Mouse (Mus musculus): ENCODE measurements at regions not wholly inside any gene's neighbourhood (a gene's known extent, or its start where the extent isn't known, plus 50 kb on each side); places are given as distances from the start of the nearest gene placed in this dataset.
A peak's percentile ranks its signal among the peaks of the same experiment; 100 is the strongest.

DNA sequence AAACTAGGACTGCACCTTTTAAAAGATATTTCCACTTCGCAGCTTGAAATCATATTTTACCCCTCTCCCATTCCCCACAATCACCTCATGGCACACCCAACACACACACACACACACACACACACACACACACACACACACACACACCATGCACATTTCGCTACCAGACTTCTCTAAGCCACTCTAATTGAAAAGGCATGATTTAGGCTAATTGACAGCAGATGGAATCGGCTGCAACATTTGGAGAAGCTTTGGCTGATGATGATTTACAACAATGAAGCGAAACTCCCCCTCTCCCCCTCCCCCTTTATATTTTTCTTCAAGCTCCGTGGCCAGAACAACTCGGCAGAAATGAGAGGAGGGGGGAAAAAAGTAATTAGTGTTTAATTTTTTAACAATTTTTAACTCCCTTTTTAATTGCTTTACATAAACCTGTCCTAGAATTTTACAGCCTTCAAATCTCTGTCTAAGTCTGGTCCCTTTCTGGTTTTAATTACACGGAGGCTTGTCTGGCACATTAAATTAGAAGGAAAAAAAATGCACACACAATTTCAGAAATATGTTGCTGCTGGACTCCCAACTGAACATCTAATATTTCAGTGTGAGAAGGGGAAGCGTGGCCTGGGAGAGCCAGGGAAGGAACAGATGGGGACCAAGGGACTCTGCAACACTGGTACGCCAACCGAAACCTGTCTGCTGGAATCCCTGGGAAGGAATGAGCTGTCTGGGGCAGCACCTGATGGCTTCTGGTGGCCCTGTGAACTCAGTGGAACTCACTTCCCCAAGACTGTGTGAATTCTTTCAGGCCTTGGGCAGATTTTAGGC lies 232.4 kb downstream of the Sox9 start:
- Histone ChIP-seq H3K27me3 (ENCODE audit: control insufficient read depth, insufficient read depth, insufficient read length) (no peaks in the 10 kb centered on the region), H3ac (ENCODE audit: control insufficient read depth, insufficient read length) (no peak overlapping the region), H3K4me3 (no peak overlapping the region), H3K36me3 (ENCODE audit: control insufficient read depth, insufficient read depth) (no peaks in the 10 kb centered on the region), H3K79me2 (ENCODE audit: control insufficient read depth, insufficient read depth) (no peaks in the 10 kb centered on the region), H3K4me2 (ENCODE audit: low read depth) (no peak overlapping the region)
- TF ChIP-seq MYOD1 (IDR thresholded peaks at IDR 0.05; ENCODE audit: control insufficient read depth in 1 of 3, insufficient read length in 2 of 3, low read depth in 2 of 3) (no peak), TCF3 (IDR thresholded peaks at IDR 0.05; ENCODE audit: insufficient read length, low read depth) (no peak), POLR2A (IDR thresholded peaks at IDR 0.05; ENCODE audit: insufficient read length, low read depth) (no peak), SRF (IDR thresholded peaks at IDR 0.05; ENCODE audit: control insufficient read depth, insufficient read length, low read depth) (no peak), E2F4 (IDR thresholded peaks at IDR 0.05; ENCODE audit: insufficient read depth) (no peak), USF1 (IDR thresholded peaks at IDR 0.05; ENCODE audit: low read depth) (no peak), MYOG (IDR thresholded peaks at IDR 0.05; ENCODE audit: control insufficient read depth in 1 of 3, insufficient read depth in 1 of 3, insufficient read length in 2 of 3, low read depth in 2 of 3) (no peak), MAX (IDR thresholded peaks at IDR 0.05; ENCODE audit: low read depth) (no peak), TCF12 (IDR thresholded peaks at IDR 0.05; ENCODE audit: insufficient read depth, poor library complexity, severe bottlenecking) (no peak), POLR2AphosphoS2 (IDR thresholded peaks at IDR 0.05; ENCODE audit: insufficient read length, low read depth) (no peak), REST (IDR thresholded peaks at IDR 0.05; ENCODE audit: insufficient read depth, insufficient read length) (no peak), CEBPB (IDR thresholded peaks at IDR 0.05; ENCODE audit: insufficient read depth, poor library complexity, severe bottlenecking) (no peak)

GRCm38 (mm10) chr11:113015686-113016304 lies 233.8 kb downstream of the Sox9 start:
- peak overlapping the region; percentile 30 for H3K4me2 ChIP-seq (ENCODE audit: low read depth)

DNA sequence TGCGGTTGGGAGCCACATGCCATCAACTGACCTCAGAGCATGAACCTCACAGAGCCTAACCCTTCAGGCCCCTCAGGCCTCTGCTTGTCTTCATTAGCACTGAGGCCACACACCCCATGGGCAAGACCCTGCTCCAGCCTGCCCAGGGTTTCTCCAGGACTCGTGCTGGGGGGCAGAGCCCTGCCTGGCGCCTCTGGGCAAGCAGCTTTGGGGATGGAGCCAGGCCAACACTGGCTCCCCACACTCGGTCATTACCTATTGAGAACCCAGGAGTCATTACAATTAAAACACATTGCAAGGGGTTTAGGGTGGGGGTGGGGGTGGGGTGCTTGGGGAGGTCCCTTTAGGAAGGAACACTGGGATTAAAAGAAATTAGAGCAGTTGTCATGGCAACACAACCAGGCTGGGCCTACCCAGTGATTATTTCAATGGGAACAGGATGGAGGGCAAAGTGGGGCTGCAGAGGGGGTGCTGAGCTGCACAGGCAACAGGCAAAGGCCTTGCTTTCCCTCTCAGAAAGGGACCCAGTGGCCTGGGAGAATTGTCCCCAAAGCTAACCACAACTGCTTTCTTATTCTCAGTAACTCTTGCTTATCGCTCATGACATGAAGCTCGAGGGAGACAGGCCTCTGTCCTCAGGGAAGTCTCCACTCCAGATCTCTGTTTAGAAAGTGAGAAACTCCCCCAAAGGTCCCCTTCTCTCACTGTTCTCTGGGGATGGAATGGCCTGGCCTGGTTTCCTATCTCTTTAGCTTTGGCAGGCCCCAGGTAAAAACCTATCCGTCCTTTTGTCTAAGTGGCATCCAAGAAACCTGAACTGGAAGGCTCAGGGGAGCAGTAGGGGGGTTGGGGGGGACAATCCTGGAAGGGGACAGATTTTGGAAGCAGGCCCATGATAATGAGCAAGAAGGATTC lies 235.0 kb downstream of the Sox9 start:
- no peak for TF ChIP-seq TCF3 (IDR thresholded peaks at IDR 0.05; ENCODE audit: insufficient read length, low read depth)
- TF ChIP-seq MAX (IDR thresholded peaks at IDR 0.05; ENCODE audit: low read depth), result no peak
- TF ChIP-seq TCF12 (IDR thresholded peaks at IDR 0.05; ENCODE audit: insufficient read depth, poor library complexity, severe bottlenecking), result no peak
- no peak for TF ChIP-seq POLR2AphosphoS2 (IDR thresholded peaks at IDR 0.05; ENCODE audit: insufficient read length, low read depth)
- TF ChIP-seq REST (IDR thresholded peaks at IDR 0.05; ENCODE audit: insufficient read depth, insufficient read length), result no peak
- no peak for TF ChIP-seq SRF (IDR thresholded peaks at IDR 0.05; ENCODE audit: control insufficient read depth, insufficient read length, low read depth)
- no peak for TF ChIP-seq E2F4 (IDR thresholded peaks at IDR 0.05; ENCODE audit: insufficient read depth)
- TF ChIP-seq CEBPB (IDR thresholded peaks at IDR 0.05; ENCODE audit: insufficient read depth, poor library complexity, severe bottlenecking), result no peak
- no peak for TF ChIP-seq USF1 (IDR thresholded peaks at IDR 0.05; ENCODE audit: low read depth)
- H3K4me3 ChIP-seq, result no peak overlapping the region
- H3K27me3 ChIP-seq (ENCODE audit: control insufficient read depth, insufficient read depth, insufficient read length), result no peaks in the 10 kb centered on the region
- H3K79me2 ChIP-seq (ENCODE audit: control insufficient read depth, insufficient read depth), result no peaks in the 10 kb centered on the region
- no peak overlapping the region for H3ac ChIP-seq (ENCODE audit: control insufficient read depth, insufficient read length)
- no peaks in the 10 kb centered on the region for H3K36me3 ChIP-seq (ENCODE audit: control insufficient read depth, insufficient read depth)
- H3K4me2 ChIP-seq (ENCODE audit: low read depth), result no peak overlapping the region

More at GRCm38 (mm10) chr11:113015686-113016304, 233.8 kb downstream of the Sox9 start:
- H3K79me2 ChIP-seq (ENCODE audit: control insufficient read depth, insufficient read depth), result no peaks in the 10 kb centered on the region
- TF ChIP-seq TCF3 (IDR thresholded peaks at IDR 0.05; ENCODE audit: insufficient read length, low read depth) (no peak), SRF (IDR thresholded peaks at IDR 0.05; ENCODE audit: control insufficient read depth, insufficient read length, low read depth) (no peak), POLR2A (IDR thresholded peaks at IDR 0.05; ENCODE audit: insufficient read length, low read depth) (no peak), TCF12 (IDR thresholded peaks at IDR 0.05; ENCODE audit: insufficient read depth, poor library complexity, severe bottlenecking) (no peak), REST (IDR thresholded peaks at IDR 0.05; ENCODE audit: insufficient read depth, insufficient read length) (no peak), MYOG (IDR thresholded peaks at IDR 0.05; ENCODE audit: control insufficient read depth in 1 of 3, insufficient read depth in 1 of 3, insufficient read length in 2 of 3, low read depth in 2 of 3) (no peak), MAX (IDR thresholded peaks at IDR 0.05; ENCODE audit: low read depth) (no peak), CEBPB (IDR thresholded peaks at IDR 0.05; ENCODE audit: insufficient read depth, poor library complexity, severe bottlenecking) (no peak), POLR2AphosphoS2 (IDR thresholded peaks at IDR 0.05; ENCODE audit: insufficient read length, low read depth) (no peak), E2F4 (IDR thresholded peaks at IDR 0.05; ENCODE audit: insufficient read depth) (no peak), MYOD1 (IDR thresholded peaks at IDR 0.05; ENCODE audit: control insufficient read depth in 1 of 3, insufficient read length in 2 of 3, low read depth in 2 of 3) (no peak), USF1 (IDR thresholded peaks at IDR 0.05; ENCODE audit: low read depth) (no peak)
- H3K4me3 ChIP-seq, result no peak overlapping the region
- H3ac ChIP-seq (ENCODE audit: control insufficient read depth, insufficient read length), result no peak overlapping the region
- no peaks in the 10 kb centered on the region for H3K36me3 ChIP-seq (ENCODE audit: control insufficient read depth, insufficient read depth)
- H3K27me3 ChIP-seq (ENCODE audit: control insufficient read depth, insufficient read depth, insufficient read length), result no peaks in the 10 kb centered on the region

- H3K4me3 ChIP-seq, result no peak overlapping the region
- no peaks in the 10 kb centered on the region for H3K36me3 ChIP-seq (ENCODE audit: control insufficient read depth, insufficient read depth)
- H3K4me2 ChIP-seq (ENCODE audit: low read depth), result no peak overlapping the region
- no peaks in the 10 kb centered on the region for H3K27me3 ChIP-seq (ENCODE audit: control insufficient read depth, insufficient read depth, insufficient read length)
- no peak overlapping the region for H3ac ChIP-seq (ENCODE audit: control insufficient read depth, insufficient read length)
- no peak for TF ChIP-seq E2F4 (IDR thresholded peaks at IDR 0.05; ENCODE audit: insufficient read depth)
- no peak for TF ChIP-seq TCF12 (IDR thresholded peaks at IDR 0.05; ENCODE audit: insufficient read depth, poor library complexity, severe bottlenecking)
- no peak for TF ChIP-seq MAX (IDR thresholded peaks at IDR 0.05; ENCODE audit: low read depth)
- no peaks in the 10 kb centered on the region for H3K79me2 ChIP-seq (ENCODE audit: control insufficient read depth, insufficient read depth)
These were observed 239.5 kb downstream of the Sox9 start for GRCm38 (mm10) chr11:113021533-113021932.

Measured in myocyte (in vitro differentiated cells).